Mouse (Mus musculus): ENCODE measurements around the gene Noct. TPM values are rescaled to one million over a fixed set of nuclear protein-coding genes. Genes with fewer than 3 reads are reported as not detected.

Gene Noct
- polyA plus RNA-seq, 1 experiment from 2014 or later = 10.4 TPM

DNA sequence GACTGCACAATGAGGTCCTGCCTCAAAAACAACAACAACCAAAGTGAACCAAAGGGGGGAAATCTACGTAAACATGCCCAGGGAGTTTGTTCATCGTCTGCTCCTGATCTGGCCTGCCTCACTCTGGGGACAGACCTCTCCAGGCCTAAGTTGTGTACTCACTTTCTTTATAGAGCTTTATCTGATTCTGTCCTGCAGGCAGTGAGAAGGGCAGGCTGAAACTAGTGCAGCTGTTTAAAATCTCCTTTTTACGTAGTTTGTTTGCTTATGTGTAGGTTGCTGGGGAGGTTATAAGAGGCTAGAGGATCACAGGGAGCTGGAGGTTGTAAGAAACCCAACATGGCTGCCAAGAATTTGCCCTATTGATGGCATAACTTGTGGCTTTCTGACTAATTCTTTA, 7.3 kb downstream of the Noct start:
- H3K36me3 ChIP-seq (ENCODE audit: control insufficient read depth, insufficient read depth, low read length) = no peaks in the 10 kb centered on the region
- H3K27ac ChIP-seq (ENCODE audit: low read depth, low read length) = no peak overlapping the region
- no peak overlapping the region for H3K9ac ChIP-seq (ENCODE audit: low read depth, low read length)
- 65% methylated on average over 3 of the region's 3 CpGs for WGBS
- H3K9me3 ChIP-seq (ENCODE audit: control insufficient read depth, low read length) = no peaks in the 10 kb centered on the region
- no peak overlapping the region for H3K4me2 ChIP-seq (replicated peaks; ENCODE audit: low read depth, low read length)
- peaks cover 2% of the 10 kb centered on the region; the same call in 1 of the 2 replicates for H3K4me1 ChIP-seq (ENCODE audit: control insufficient read depth, insufficient read depth, low read length)
- no peaks in the 10 kb centered on the region for H3K27me3 ChIP-seq (ENCODE audit: control insufficient read depth, insufficient read depth, low read length)
- ATAC-seq (ENCODE audit: low FRiP score, low TSS enrichment) = no peak
- H3K4me3 ChIP-seq (ENCODE audit: low read length) = no peak overlapping the region

DNA sequence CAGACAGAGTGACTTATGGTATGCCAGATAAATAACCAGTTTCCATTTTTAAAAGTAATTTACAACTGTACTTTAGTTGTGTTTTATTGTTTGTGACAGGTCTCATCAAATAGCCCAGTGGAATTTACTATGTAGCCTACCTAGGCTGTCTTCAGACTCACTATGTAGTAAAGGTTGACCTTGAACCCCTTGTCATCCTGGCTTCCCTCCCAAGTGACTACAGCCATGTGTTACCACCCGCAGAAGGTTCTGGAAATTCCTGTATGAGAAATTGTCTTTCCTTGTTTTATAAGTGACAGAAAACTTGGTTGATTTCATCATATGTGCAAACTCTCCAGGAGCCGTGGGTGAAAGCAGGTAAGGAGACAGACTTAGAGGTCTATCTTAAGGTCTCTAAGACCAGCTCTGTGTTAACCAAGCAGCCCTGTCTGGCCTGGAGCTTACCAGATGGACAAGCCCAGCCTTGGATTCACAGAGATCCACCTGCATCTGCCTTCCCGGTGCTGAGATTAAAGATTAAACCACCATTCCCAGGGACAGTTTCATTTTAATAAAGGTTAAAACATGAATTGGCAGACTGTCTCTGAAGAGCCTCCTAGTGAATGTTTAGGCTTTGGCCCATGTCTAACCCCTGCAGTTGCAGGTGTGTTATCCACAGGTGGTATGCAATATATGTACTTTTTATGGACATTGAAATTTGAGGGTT, 8.1 kb downstream of the Noct start:
- ATAC-seq (ENCODE audit: low FRiP score, low TSS enrichment) = no peak
- H3K36me3 ChIP-seq (ENCODE audit: control insufficient read depth, insufficient read depth, low read length) = no peaks in the 10 kb centered on the region
- WGBS = 84% methylated on average over 3 of the region's 3 CpGs
- no peaks in the 10 kb centered on the region for H3K27me3 ChIP-seq (ENCODE audit: control insufficient read depth, insufficient read depth, low read length)
- H3K27ac ChIP-seq (ENCODE audit: low read depth, low read length) = no peak overlapping the region
- H3K4me3 ChIP-seq (ENCODE audit: low read length) = no peak overlapping the region
- H3K9ac ChIP-seq (ENCODE audit: low read depth, low read length) = no peak overlapping the region
- H3K9me3 ChIP-seq (ENCODE audit: control insufficient read depth, low read length) = no peaks in the 10 kb centered on the region
- H3K4me1 ChIP-seq (ENCODE audit: control insufficient read depth, insufficient read depth, low read length) = no peaks in the 10 kb centered on the region
- no peak overlapping the region for H3K4me2 ChIP-seq (replicated peaks; ENCODE audit: low read depth, low read length)

DNA sequence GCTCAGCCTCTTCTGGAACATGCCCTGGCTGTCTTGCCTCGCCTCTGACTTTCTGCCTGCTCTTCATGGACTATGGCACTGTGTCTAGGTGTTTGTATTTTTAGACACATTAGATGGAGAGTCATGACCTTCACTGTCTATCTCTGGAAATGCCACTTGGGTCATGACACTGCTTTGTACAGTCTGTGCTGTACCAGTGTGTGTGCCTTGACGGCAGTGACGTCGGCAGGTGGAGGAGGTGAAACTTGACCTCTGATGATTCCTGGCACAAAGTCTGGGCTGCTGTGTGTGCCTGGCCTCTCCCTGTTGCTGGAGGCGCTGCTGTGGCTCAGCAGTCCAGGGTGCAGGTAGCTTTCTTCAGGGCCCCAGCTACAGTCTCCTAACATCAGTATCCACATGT, 9.2 kb downstream of the Noct start:
- WGBS = 39% methylated on average over 5 of the region's 5 CpGs
- H3K4me2 ChIP-seq (replicated peaks; ENCODE audit: low read depth, low read length) = no peak overlapping the region

DNA sequence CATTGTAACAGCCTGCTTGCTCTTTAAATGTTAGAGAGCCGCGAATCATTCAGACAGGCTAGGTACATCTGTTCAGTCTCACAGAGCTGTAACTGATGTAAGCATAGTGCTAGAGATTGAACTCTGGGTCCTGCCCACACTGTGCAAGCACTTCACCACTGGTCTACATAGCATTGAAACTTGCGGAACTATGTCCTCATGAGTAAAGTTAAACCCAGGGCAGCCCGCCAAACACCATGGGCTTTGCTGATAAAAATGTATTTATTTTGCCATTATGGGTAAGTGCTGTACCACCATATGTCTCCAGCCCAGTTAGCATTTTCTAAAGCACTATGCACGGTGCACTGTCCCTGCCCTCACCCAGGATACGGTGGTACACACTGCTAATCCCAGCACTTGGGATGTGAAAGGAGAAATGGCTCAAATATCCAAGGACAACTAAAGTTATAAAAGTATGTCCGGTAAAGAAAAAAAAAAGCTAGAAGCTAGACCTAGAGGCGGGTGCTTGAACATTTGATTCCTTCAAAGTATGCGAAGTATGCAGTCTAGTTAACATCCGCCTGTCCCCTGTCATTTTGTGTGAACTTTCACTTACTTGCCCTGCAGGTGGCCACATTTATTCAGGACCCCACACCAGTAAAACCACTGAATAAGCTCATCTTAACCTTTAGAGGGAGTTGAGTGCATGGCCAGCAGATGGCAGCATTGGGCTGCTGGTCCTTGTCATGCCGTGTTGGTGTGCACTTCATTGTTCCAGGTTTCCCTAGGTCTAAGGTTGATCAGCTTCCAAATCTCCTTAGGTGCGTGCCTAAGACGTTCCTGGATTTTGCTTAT, 9.9 kb downstream of the Noct start:
- Histone ChIP-seq H3K4me1 (ENCODE audit: control insufficient read depth, insufficient read depth, low read length) (no peaks in the 10 kb centered on the region), H3K27me3 (ENCODE audit: control insufficient read depth, insufficient read depth, low read length) (no peaks in the 10 kb centered on the region), H3K9ac (ENCODE audit: low read depth, low read length) (no peak overlapping the region), H3K9me3 (ENCODE audit: control insufficient read depth, low read length) (no peaks in the 10 kb centered on the region), H3K36me3 (ENCODE audit: control insufficient read depth, insufficient read depth, low read length) (no peaks in the 10 kb centered on the region), H3K27ac (ENCODE audit: low read depth, low read length) (no peak overlapping the region), H3K4me2 (replicated peaks; ENCODE audit: low read depth, low read length) (no peak overlapping the region), H3K4me3 (ENCODE audit: low read length) (no peak overlapping the region)
- peak; percentile 87 for ATAC-seq (ENCODE audit: low FRiP score, low TSS enrichment)
- 45% methylated on average over 13 of the region's 13 CpGs for WGBS

More for the DNA sequence above, 9.2 kb downstream of the Noct start:
- Histone ChIP-seq H3K4me1 (ENCODE audit: control insufficient read depth, insufficient read depth, low read length) (no peaks in the 10 kb centered on the region), H3K27me3 (ENCODE audit: control insufficient read depth, insufficient read depth, low read length) (no peaks in the 10 kb centered on the region), H3K9me3 (ENCODE audit: control insufficient read depth, low read length) (no peaks in the 10 kb centered on the region), H3K27ac (ENCODE audit: low read depth, low read length) (no peak overlapping the region), H3K36me3 (ENCODE audit: control insufficient read depth, insufficient read depth, low read length) (no peaks in the 10 kb centered on the region), H3K4me3 (ENCODE audit: low read length) (no peak overlapping the region), H3K9ac (ENCODE audit: low read depth, low read length) (no peak overlapping the region)
- no peak for ATAC-seq (ENCODE audit: low FRiP score, low TSS enrichment)

DNA sequence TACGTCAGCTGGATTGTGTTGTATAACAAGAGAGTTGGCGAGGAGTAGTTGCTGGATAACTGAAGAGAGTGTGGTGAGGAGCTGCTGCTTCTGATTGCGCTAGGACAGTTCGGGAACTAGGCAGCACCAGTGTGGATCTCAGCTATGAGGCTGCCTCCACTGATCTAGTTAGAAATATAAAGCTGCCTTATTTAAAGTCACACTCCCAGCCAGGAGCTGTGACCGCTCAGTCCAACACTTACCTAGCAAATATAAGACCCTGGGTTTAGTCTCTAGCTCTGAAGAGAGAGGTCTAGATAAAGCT, 10.5 kb downstream of the Noct start:
- Histone ChIP-seq H3K27me3 (ENCODE audit: control insufficient read depth, insufficient read depth, low read length) (no peaks in the 10 kb centered on the region), H3K4me3 (ENCODE audit: low read length) (no peak overlapping the region), H3K4me1 (ENCODE audit: control insufficient read depth, insufficient read depth, low read length) (no peaks in the 10 kb centered on the region), H3K4me2 (replicated peaks; ENCODE audit: low read depth, low read length) (no peak overlapping the region), H3K9ac (ENCODE audit: low read depth, low read length) (no peak overlapping the region), H3K27ac (ENCODE audit: low read depth, low read length) (no peak overlapping the region), H3K9me3 (ENCODE audit: control insufficient read depth, low read length) (no peaks in the 10 kb centered on the region), H3K36me3 (ENCODE audit: control insufficient read depth, insufficient read depth, low read length) (no peaks in the 10 kb centered on the region)
- peak; percentile 32; the same call in 1 of the 2 replicates for ATAC-seq (ENCODE audit: low FRiP score, low TSS enrichment)
- WGBS = 80% methylated on average over 5 of the region's 5 CpGs

DNA sequence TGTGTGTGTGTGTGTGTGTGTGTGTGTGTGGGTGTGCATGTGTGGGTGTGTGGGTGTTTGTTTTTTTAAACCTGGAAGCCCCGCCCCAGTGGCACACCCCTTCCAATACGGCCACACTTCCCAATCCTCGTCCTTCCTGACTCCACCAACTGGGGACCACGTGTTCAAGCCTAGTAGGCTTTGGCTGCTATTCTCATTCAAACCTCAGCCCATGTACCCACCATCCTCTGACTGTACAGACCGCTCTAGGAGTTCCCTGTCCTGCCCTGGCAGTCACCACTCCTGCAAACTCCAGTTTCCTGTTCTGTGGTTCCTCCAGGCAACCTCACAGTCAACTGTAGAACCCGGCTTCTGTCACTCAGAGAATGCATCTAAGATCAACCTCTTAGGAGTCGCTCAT, 14.3 kb downstream of the Noct start:
- H3K4me1 ChIP-seq (ENCODE audit: control insufficient read depth, insufficient read depth, low read length) = no peaks in the 10 kb centered on the region
- H3K9me3 ChIP-seq (ENCODE audit: control insufficient read depth, low read length) = no peaks in the 10 kb centered on the region
- no peak overlapping the region for H3K4me2 ChIP-seq (replicated peaks; ENCODE audit: low read depth, low read length)
- WGBS = 77% methylated on average over 7 of the region's 7 CpGs
- H3K36me3 ChIP-seq (ENCODE audit: control insufficient read depth, insufficient read depth, low read length) = no peaks in the 10 kb centered on the region
- ATAC-seq (ENCODE audit: low FRiP score, low TSS enrichment) = no peak
- no peaks in the 10 kb centered on the region for H3K27me3 ChIP-seq (ENCODE audit: control insufficient read depth, insufficient read depth, low read length)
- no peak overlapping the region for H3K4me3 ChIP-seq (ENCODE audit: low read length)
- H3K27ac ChIP-seq (ENCODE audit: low read depth, low read length) = no peak overlapping the region
- H3K9ac ChIP-seq (ENCODE audit: low read depth, low read length) = no peak overlapping the region

DNA sequence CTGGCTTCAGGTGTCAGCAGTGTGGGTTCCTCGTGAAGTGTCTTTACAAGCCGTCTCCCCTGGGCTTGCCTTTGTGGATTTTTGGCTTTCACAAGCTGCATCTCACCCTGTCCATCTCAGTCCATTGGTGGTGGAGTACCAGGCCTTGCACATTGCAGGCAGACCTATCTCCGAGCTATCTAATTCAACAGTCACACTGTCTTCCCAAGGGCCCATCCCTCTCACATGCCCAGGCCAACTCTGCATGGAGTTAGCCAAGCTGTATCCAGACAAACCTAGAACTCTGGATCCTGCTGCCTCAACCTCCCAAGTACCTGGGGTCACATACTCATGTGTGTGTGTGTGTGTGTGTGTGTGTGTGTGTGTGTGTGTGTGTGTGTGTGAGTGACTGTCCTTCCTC, 15.3 kb downstream of the Noct start:
- no peak overlapping the region for H3K9ac ChIP-seq (ENCODE audit: low read depth, low read length)
- no peak for ATAC-seq (ENCODE audit: low FRiP score, low TSS enrichment)
- H3K9me3 ChIP-seq (ENCODE audit: control insufficient read depth, low read length) = no peaks in the 10 kb centered on the region
- H3K4me1 ChIP-seq (ENCODE audit: control insufficient read depth, insufficient read depth, low read length) = no peaks in the 10 kb centered on the region
- no peaks in the 10 kb centered on the region for H3K36me3 ChIP-seq (ENCODE audit: control insufficient read depth, insufficient read depth, low read length)
- no peak overlapping the region for H3K4me2 ChIP-seq (replicated peaks; ENCODE audit: low read depth, low read length)
- H3K27me3 ChIP-seq (ENCODE audit: control insufficient read depth, insufficient read depth, low read length) = no peaks in the 10 kb centered on the region
- no peak overlapping the region for H3K27ac ChIP-seq (ENCODE audit: low read depth, low read length)
- H3K4me3 ChIP-seq (ENCODE audit: low read length) = no peak overlapping the region
- 93% methylated on average over 3 of the region's 3 CpGs for WGBS

DNA sequence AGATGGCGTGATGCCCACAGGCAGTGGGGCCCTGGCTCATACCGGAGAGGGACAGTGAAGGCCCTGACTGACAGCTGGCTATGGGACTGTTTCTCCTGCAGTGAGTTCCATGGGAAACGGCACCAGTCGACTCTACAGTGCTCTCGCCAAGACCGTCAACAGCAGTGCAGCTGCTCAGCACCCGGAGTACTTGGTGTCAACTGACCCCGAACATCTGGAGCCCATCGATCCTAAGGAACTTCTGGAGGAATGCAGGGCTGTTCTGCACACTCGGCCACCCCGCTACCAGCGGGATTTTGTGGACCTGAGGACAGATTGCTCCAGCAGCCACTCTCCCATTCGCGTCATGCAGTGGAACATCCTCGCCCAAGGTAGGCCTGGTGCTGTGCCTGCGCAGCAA, 23.5 kb downstream of the Noct start:
- WGBS = 67% methylated on average over 16 of the region's 16 CpGs
- H3K9ac ChIP-seq (ENCODE audit: low read depth, low read length) = no peak overlapping the region
- no peak overlapping the region for H3K4me2 ChIP-seq (replicated peaks; ENCODE audit: low read depth, low read length)
- H3K27ac ChIP-seq (ENCODE audit: low read depth, low read length) = no peak overlapping the region
- H3K4me1 ChIP-seq (ENCODE audit: control insufficient read depth, insufficient read depth, low read length) = no peaks in the 10 kb centered on the region
- ATAC-seq (ENCODE audit: low FRiP score, low TSS enrichment) = peak; percentile 71
- no peaks in the 10 kb centered on the region for H3K27me3 ChIP-seq (ENCODE audit: control insufficient read depth, insufficient read depth, low read length)
- peaks cover 27% of the 10 kb centered on the region for H3K36me3 ChIP-seq (ENCODE audit: control insufficient read depth, insufficient read depth, low read length)
- no peaks in the 10 kb centered on the region for H3K9me3 ChIP-seq (ENCODE audit: control insufficient read depth, low read length)
- no peak overlapping the region for H3K4me3 ChIP-seq (ENCODE audit: low read length)

DNA sequence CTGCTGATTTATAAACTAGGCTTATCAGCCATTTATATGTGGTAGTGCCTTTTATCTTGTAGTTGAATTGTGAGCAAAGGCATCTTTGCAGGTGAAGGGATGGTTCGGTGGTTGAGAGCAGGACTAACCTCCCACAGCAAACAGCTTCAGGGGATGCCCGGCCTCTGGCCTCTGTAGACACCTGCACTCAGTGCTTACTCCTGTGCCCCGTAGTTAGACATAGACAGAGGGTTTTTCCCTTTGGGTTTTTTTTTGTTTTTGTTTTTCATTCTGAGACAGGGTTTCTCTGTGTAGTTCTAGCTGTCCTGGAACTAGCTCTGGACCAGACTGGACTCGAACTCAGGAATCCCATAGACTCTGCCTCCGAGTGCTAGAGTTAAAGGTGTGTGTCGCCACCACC, 24.4 kb downstream of the Noct start:
- 93% methylated on average over 6 of the region's 6 CpGs for WGBS
- Histone ChIP-seq H3K36me3 (ENCODE audit: control insufficient read depth, insufficient read depth, low read length) (peaks cover 36% of the 10 kb centered on the region), H3K9me3 (ENCODE audit: control insufficient read depth, low read length) (no peaks in the 10 kb centered on the region)

More for the DNA sequence above, 24.4 kb downstream of the Noct start:
- Histone ChIP-seq H3K9ac (ENCODE audit: low read depth, low read length) (no peak overlapping the region), H3K4me3 (ENCODE audit: low read length) (no peak overlapping the region), H3K4me2 (replicated peaks; ENCODE audit: low read depth, low read length) (no peak overlapping the region), H3K27ac (ENCODE audit: low read depth, low read length) (no peak overlapping the region), H3K27me3 (ENCODE audit: control insufficient read depth, insufficient read depth, low read length) (no peaks in the 10 kb centered on the region), H3K4me1 (ENCODE audit: control insufficient read depth, insufficient read depth, low read length) (no peaks in the 10 kb centered on the region)
- ATAC-seq (ENCODE audit: low FRiP score, low TSS enrichment) = no peak
